Comparison of ENCODE assay signal across 8 mouse cellular contexts in genomic region chr8:119837553-119838071, GRCm38 (mm10). TPM values are rescaled to one million over a fixed set of nuclear protein-coding genes. Genes with fewer than 3 reads are reported as not detected.
DNase-seq lines count a peak whose midpoint lies in the region; ATAC-seq and TF ChIP-seq lines count a peak whose summit lies in the region.

No protein-coding gene starts in this region.

- H3K36me3 ChIP-seq in kidney, embryonic 15.5 days, result peaks cover 14% of the 10 kb centered on the region; the same call in 1 of the 2 replicates
- H3K36me3 ChIP-seq in heart, embryonic 13.5 days, result 0 out of 2 replicates have a peak, but pooled peaks cover 10% of the 10 kb centered on the region
- H3K36me3 ChIP-seq in limb, embryonic 14.5 days (ENCODE audit: control insufficient read depth, insufficient read depth, low read length), result 0 out of 2 replicates have a peak, but pooled peaks cover 4% of the 10 kb centered on the region
- peaks cover 2% of the 10 kb centered on the region; the same call in 1 of the 2 replicates for H3K36me3 ChIP-seq in small intestine, adult 2 months (ENCODE audit: control insufficient read depth, insufficient read depth, low read length)

- no peaks in the 10 kb centered on the region for H3K27me3 ChIP-seq in kidney, embryonic 15.5 days
- H3K27me3 ChIP-seq in heart, embryonic 13.5 days (replicated peaks), result peaks cover 4% of the 10 kb centered on the region; the same call in 1 of the 2 replicates
- no peaks in the 10 kb centered on the region for H3K27me3 ChIP-seq in limb, embryonic 14.5 days (ENCODE audit: control insufficient read depth, insufficient read depth, low read length)
- H3K27me3 ChIP-seq in small intestine, adult 2 months (ENCODE audit: control insufficient read depth, insufficient read depth, low read length), result no peaks in the 10 kb centered on the region

- no peak for ATAC-seq in kidney, embryonic 15.5 days (replicated peaks; ENCODE audit: low FRiP score)
- no peak for ATAC-seq in heart, embryonic 13.5 days (ENCODE audit: extremely low read depth, insufficient number of reproducible peaks, low FRiP score, low TSS enrichment)
- ATAC-seq in limb, embryonic 14.5 days (ENCODE audit: low FRiP score, low read depth), result no peak
- no peak for ATAC-seq in erythroid progenitor cell, adult 5-6 weeks (replicated peaks; ENCODE audit: low FRiP score, poor library complexity, severe bottlenecking)

- WGBS in kidney, embryonic 15.5 days, result 36% methylated on average over 10 of the region's 10 CpGs
- WGBS in bone marrow, adult 2 months, result 5% methylated on average over 10 of the region's 10 CpGs
- WGBS in heart, embryonic 13.5 days, result 32% methylated on average over 10 of the region's 10 CpGs
- WGBS in limb, embryonic 14.5 days, result 42% methylated on average over 10 of the region's 10 CpGs
- WGBS in small intestine, adult 2 months, result 23% methylated on average over 10 of the region's 10 CpGs

- no peak for TF ChIP-seq POLR2A in bone marrow, adult 2 months (IDR thresholded peaks at IDR 0.05; ENCODE audit: borderline replicate concordance, control insufficient read depth, low read depth, low read length)
- no peak for TF ChIP-seq POLR2A in limb, embryonic 14.5 days (IDR thresholded peaks at IDR 0.05; ENCODE audit: borderline replicate concordance, extremely low read depth, insufficient read depth, insufficient read length)
- TF ChIP-seq POLR2A in small intestine, adult 2 months (IDR thresholded peaks at IDR 0.05; ENCODE audit: low read depth, low read length), result no peak

- DNase-seq in kidney, adult 8-10 months, result no peak
- no peak for DNase-seq in limb, embryonic 14.5 days (ENCODE audit: low spot score)
- DNase-seq in adrenal gland, postnatal 4 days (ENCODE audit: low spot score in 2 of 2), result no peak

- H3K4me1 ChIP-seq in kidney, embryonic 15.5 days, result peaks cover 79% of the 10 kb centered on the region
- peaks cover 20% of the 10 kb centered on the region for H3K4me1 ChIP-seq in bone marrow, adult 2 months (ENCODE audit: control insufficient read depth, insufficient read depth, low read length)
- peaks cover 55% of the 10 kb centered on the region for H3K4me1 ChIP-seq in heart, embryonic 13.5 days
- H3K4me1 ChIP-seq in limb, embryonic 14.5 days (ENCODE audit: control insufficient read depth, insufficient read depth, low read length), result peaks cover 27% of the 10 kb centered on the region
- H3K4me1 ChIP-seq in small intestine, adult 2 months (ENCODE audit: control insufficient read depth, insufficient read depth, insufficient read length, low read length), result peaks cover 40% of the 10 kb centered on the region

- H3K9ac ChIP-seq in kidney, embryonic 15.5 days, result no peak overlapping the region
- peak overlapping the region; percentile 61 for H3K9ac ChIP-seq in heart, embryonic 13.5 days
- H3K9ac ChIP-seq in limb, embryonic 14.5 days (ENCODE audit: low read depth, low read length, severe bottlenecking), result no peak overlapping the region

- H3K4me2 ChIP-seq in kidney, embryonic 15.5 days, result peak overlapping the region; percentile 83
- peak overlapping the region; percentile 91 for H3K4me2 ChIP-seq in heart, embryonic 13.5 days
- H3K4me2 ChIP-seq in limb, embryonic 14.5 days (replicated peaks; ENCODE audit: low read depth, low read length, severe bottlenecking), result peak overlapping the region; percentile 6; the same call in 1 of the 2 replicates

- H3K27ac ChIP-seq in kidney, embryonic 15.5 days, result peak overlapping the region; percentile 79
- H3K27ac ChIP-seq in bone marrow, adult 2 months (ENCODE audit: control insufficient read depth, insufficient read depth, low read depth, low read length, poor library complexity), result peak overlapping the region; percentile 88
- H3K27ac ChIP-seq in heart, embryonic 13.5 days (replicated peaks), result peak overlapping the region; percentile 70
- H3K27ac ChIP-seq in limb, embryonic 14.5 days (replicated peaks; ENCODE audit: low read depth, low read length), result no peak overlapping the region; the same call in 1 of the 2 replicates
- H3K27ac ChIP-seq in small intestine, adult 2 months (ENCODE audit: insufficient read depth, low read depth, low read length), result peak overlapping the region; percentile 52; the same call in 1 of the 2 replicates

- H3K4me3 ChIP-seq in kidney, embryonic 15.5 days (replicated peaks), result peak overlapping the region; percentile 65
- H3K4me3 ChIP-seq in bone marrow, adult 2 months (replicated peaks; ENCODE audit: control insufficient read depth, low read depth, low read length), result peak overlapping the region; percentile 95
- H3K4me3 ChIP-seq in heart, embryonic 13.5 days, result peak overlapping the region; percentile 77
- H3K4me3 ChIP-seq in limb, embryonic 14.5 days (replicated peaks; ENCODE audit: low read length), result no peak overlapping the region
- H3K4me3 ChIP-seq in small intestine, adult 2 months (ENCODE audit: low read depth, low read length), result peak overlapping the region; percentile 53

- no peaks in the 10 kb centered on the region for H3K9me3 ChIP-seq in kidney, embryonic 15.5 days (replicated peaks)
- H3K9me3 ChIP-seq in heart, embryonic 13.5 days, result no peaks in the 10 kb centered on the region
- no peaks in the 10 kb centered on the region for H3K9me3 ChIP-seq in limb, embryonic 14.5 days (ENCODE audit: control insufficient read depth, low read length)

- no peak for TF ChIP-seq CTCF in bone marrow, adult 2 months (IDR thresholded peaks at IDR 0.05; ENCODE audit: control insufficient read depth, insufficient read depth, low read length)
- no peak for TF ChIP-seq CTCF in small intestine, adult 2 months (IDR thresholded peaks at IDR 0.05; ENCODE audit: extremely low read depth, insufficient read length, insufficient replicate concordance, low read depth, low read length)

RNA-seq across cellular contexts. Expression of gene Cotl1, which starts 2.7 kb away (rescaled TPM):
- 99.2 and 138 TPM in 2 replicates for polyA plus RNA-seq in kidney, embryonic 15.5 days (2015; fragmentation: Nextera tagmentation; extraction: Ambion mirVana)
- 90.1 and 247 TPM in 2 replicates for polyA plus RNA-seq in bone marrow, adult 2 months (2011; ENCODE audit: insufficient read depth, insufficient read length, low replicate concordance, missing spikeins)
- 40.2 and 51.4 TPM in 2 replicates for polyA plus RNA-seq in heart, embryonic 13.5 days (2015; fragmentation: Nextera tagmentation; extraction: Ambion mirVana)
- polyA plus RNA-seq in limb, embryonic 14.5 days (2012; rRNA removed), result 147 and 196 TPM in 2 replicates
- polyA plus RNA-seq in limb, embryonic 14.5 days (2014; fragmentation: Nextera tagmentation; extraction: Ambion mirVana), result 212 and 247 TPM in 2 replicates
- polyA plus RNA-seq in small intestine, adult 2 months (2012; rRNA removed), result 206 and 264 TPM in 2 replicates
- total RNA-seq in adrenal gland, postnatal 4 days (2021), result 100 to 1,000 TPM in 1 of 2 experiments, 10 to 100 TPM in 1; 95.9 to 114 TPM
- total RNA-seq in erythroid progenitor cell, adult 5-6 weeks (2015; ENCODE audit: low replicate concordance), result 17.2 and 53.0 TPM in 2 replicates
- 60.7 and 71.3 TPM in 2 replicates for total RNA-seq in erythroid progenitor cell, adult 5-6 weeks (2017; ENCODE audit: low replicate concordance)

RNA-seq across cellular contexts. Expression of gene Klhl36, which starts 24.5 kb away (rescaled TPM):
- 16.7 and 18.4 TPM in 2 replicates for polyA plus RNA-seq in kidney, embryonic 15.5 days (2015; fragmentation: Nextera tagmentation; extraction: Ambion mirVana)
- polyA plus RNA-seq in bone marrow, adult 2 months (2011; ENCODE audit: insufficient read depth, insufficient read length, low replicate concordance, missing spikeins), result 2.8 and 4.8 TPM in 2 replicates
- 10.1 and 10.9 TPM in 2 replicates for polyA plus RNA-seq in heart, embryonic 13.5 days (2015; fragmentation: Nextera tagmentation; extraction: Ambion mirVana)
- 12.1 and 16.2 TPM in 2 replicates for polyA plus RNA-seq in limb, embryonic 14.5 days (2012; rRNA removed)
- 9.1 and 10.2 TPM in 2 replicates for polyA plus RNA-seq in limb, embryonic 14.5 days (2014; fragmentation: Nextera tagmentation; extraction: Ambion mirVana)
- polyA plus RNA-seq in small intestine, adult 2 months (2012; rRNA removed), result 11.5 and 23.8 TPM in 2 replicates
- 10 to 100 TPM; 15.7 to 18.8 TPM for total RNA-seq in adrenal gland, postnatal 4 days (2021)
- total RNA-seq in erythroid progenitor cell, adult 5-6 weeks (2015; ENCODE audit: low replicate concordance), result 1.1 TPM in 1 of 2 replicates, not detected in the other
- total RNA-seq in erythroid progenitor cell, adult 5-6 weeks (2017; ENCODE audit: low replicate concordance), result 1.8 and 2.3 TPM in 2 replicates

RNA-seq across cellular contexts. Expression of gene Tldc1, which starts 59.4 kb away (rescaled TPM):
- polyA plus RNA-seq in kidney, embryonic 15.5 days (2015; fragmentation: Nextera tagmentation; extraction: Ambion mirVana), result 14.9 and 15.0 TPM in 2 replicates
- 0.88 and 3.2 TPM in 2 replicates for polyA plus RNA-seq in bone marrow, adult 2 months (2011; ENCODE audit: insufficient read depth, insufficient read length, low replicate concordance, missing spikeins)
- 14.3 and 14.6 TPM in 2 replicates for polyA plus RNA-seq in heart, embryonic 13.5 days (2015; fragmentation: Nextera tagmentation; extraction: Ambion mirVana)
- polyA plus RNA-seq in limb, embryonic 14.5 days (2012; rRNA removed), result 10.6 and 11.7 TPM in 2 replicates
- 5.1 and 6.7 TPM in 2 replicates for polyA plus RNA-seq in limb, embryonic 14.5 days (2014; fragmentation: Nextera tagmentation; extraction: Ambion mirVana)
- polyA plus RNA-seq in small intestine, adult 2 months (2012; rRNA removed), result 4.6 and 7.4 TPM in 2 replicates
- 10 to 100 TPM; 16.7 to 17.3 TPM for total RNA-seq in adrenal gland, postnatal 4 days (2021)
- 4.2 TPM in 1 of 2 replicates, not detected in the other for total RNA-seq in erythroid progenitor cell, adult 5-6 weeks (2015; ENCODE audit: low replicate concordance)
- 0.51 TPM in 1 of 2 replicates, not detected in the other for total RNA-seq in erythroid progenitor cell, adult 5-6 weeks (2017; ENCODE audit: low replicate concordance)

Comparison
In these comparisons a context has a peak if more than half of its experiments do, and no peak if none do; other contexts are left out.
1. H3K4me2 ChIP-seq: peak in every context shown above with its lines; median percentile 91 in heart, embryonic 13.5 days; 83 in kidney, embryonic 15.5 days; 6 in limb, embryonic 14.5 days.